Mouse (Mus musculus) intestine, embryonic 15.5 days (tissue): ENCODE measurements around the gene Osbpl10. TPM values are rescaled to one million over a fixed set of nuclear protein-coding genes. Genes with fewer than 3 reads are reported as not detected.

ENCODE experiments used
- ATAC-seq: fragments of 200-750 bp; cut with Nextera tagmentation; 2 replicates; pipeline ENCODE4 v1.8.0; 2017; ENCODE audit warnings: moderate TSS enrichment, moderate library complexity
- H3K27ac ChIP-seq: fragments of 300-500 bp; sonication (generic); 2 replicates; pipeline ENCODE4 v1.5.1; 2015; ENCODE audit warnings: mild to moderate bottlenecking, inconsistent platforms
- H3K27me3 ChIP-seq: fragments of 300-500 bp; sonication (generic); replicated peaks from 2 replicates; pipeline ENCODE4 v1.6.1; 2015; ENCODE audit warnings: inconsistent platforms
- H3K36me3 ChIP-seq: fragments of 300-500 bp; sonication (generic); 2 replicates; pipeline ENCODE4 v1.6.1; 2015; ENCODE audit warnings: inconsistent platforms
- H3K4me1 ChIP-seq: fragments of 300-500 bp; sonication (generic); replicated peaks from 2 replicates; pipeline ENCODE4 v1.6.1; 2015; ENCODE audit warnings: inconsistent platforms
- H3K4me2 ChIP-seq: fragments of 300-500 bp; sonication (generic); replicated peaks from 2 replicates; pipeline ENCODE4 v1.6.1; 2015; ENCODE audit warnings: mild to moderate bottlenecking, inconsistent platforms
- H3K4me3 ChIP-seq: fragments of 300-500 bp; sonication (generic); replicated peaks from 2 replicates; pipeline ENCODE4 v1.5.1; 2015; ENCODE audit warnings: inconsistent platforms
- H3K9ac ChIP-seq: fragments of 300-500 bp; sonication (generic); 2 replicates; pipeline ENCODE4 v1.6.1; 2015; ENCODE audit warnings: inconsistent platforms
- H3K9me3 ChIP-seq: fragments of 300-500 bp; sonication (generic); 2 replicates; pipeline ENCODE4 v1.6.1; 2016; ENCODE audit warnings: inconsistent platforms
- WGBS: fragments of 180-500 bp; shearing (Covaris S2); methylation state at CpG from one replicate; pipeline ENCODE4 v1.1.7; 2015; 5-methylcytosine and 5-hydroxymethylcytosine counted together
- polyA plus RNA-seq: library from polyadenylated mRNA; unstranded; fragments of >200 nt; fragmentation: Nextera tagmentation; extraction: Ambion mirVana; gene quantifications from 2 replicates; pipeline ENCODE4 v1.2.1, GENCODE M21; 2015

Osbpl10 gene
- polyA plus RNA-seq, 1 experiment from 2014 or later = 2.5 TPM

DNA sequence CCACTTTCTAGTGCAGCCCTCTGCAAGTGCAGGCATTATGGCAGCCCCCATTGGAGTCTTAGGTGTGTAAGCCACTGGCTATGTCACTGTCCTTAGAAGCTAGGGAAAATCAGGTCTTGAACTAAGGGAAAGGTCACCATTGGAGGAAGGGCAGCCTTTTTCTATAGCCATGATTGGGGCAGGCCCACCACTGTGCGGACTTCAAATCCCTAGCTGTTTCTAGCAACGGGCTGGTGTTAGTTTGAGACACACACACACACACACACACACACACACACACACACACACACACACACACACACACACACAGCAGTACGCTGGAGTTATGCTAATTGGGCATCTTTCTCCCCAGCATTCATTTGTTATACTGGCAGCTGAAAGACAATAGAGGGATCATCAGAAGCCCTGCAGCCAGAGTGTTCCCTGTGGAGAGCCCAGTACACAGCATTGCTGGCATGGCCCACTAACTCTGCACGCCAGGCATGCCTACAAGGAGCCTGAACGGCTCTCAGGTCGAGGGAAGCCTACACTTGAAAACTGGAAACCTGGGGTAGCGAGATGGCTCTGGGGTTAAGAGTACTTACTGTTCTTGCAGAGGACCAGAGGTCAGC lies 246.5 kb downstream of the Osbpl10 start:
- H3K9me3 ChIP-seq = no peaks in the 10 kb centered on the region
- no peak for ATAC-seq

DNA sequence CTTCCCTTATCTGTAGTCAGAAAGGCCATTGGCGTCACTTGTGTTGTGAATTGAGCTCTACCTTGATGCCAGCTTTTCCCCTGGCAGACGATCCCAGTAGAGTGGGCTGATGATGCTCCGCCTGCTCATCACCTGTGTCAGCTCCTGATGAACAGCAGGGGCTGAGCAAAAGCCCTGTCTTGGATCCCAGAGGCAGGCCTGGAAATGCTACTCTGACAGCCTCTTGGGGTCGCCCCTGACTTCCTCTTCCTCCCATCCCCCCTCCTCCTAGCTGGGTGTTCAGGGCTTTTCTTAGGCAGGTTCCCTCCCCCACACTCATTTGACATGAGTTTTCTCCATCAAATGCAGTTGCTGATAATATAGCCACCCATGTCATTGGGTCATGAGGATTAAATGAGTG lies 250.8 kb downstream of the Osbpl10 start:
- Histone ChIP-seq H3K9ac (no peak overlapping the region), H3K36me3 (no peaks in the 10 kb centered on the region), H3K27ac (no peak overlapping the region), H3K27me3 (no peaks in the 10 kb centered on the region), H3K9me3 (no peaks in the 10 kb centered on the region), H3K4me1 (no peaks in the 10 kb centered on the region), H3K4me2 (no peak overlapping the region), H3K4me3 (no peak overlapping the region)
- no peak for ATAC-seq
- WGBS = 72% methylated on average over 4 of the region's 4 CpGs

More for the DNA sequence above, 246.5 kb downstream of the Osbpl10 start:
- WGBS = 79% methylated on average over 7 of the region's 7 CpGs
- Histone ChIP-seq H3K4me1 (no peaks in the 10 kb centered on the region), H3K27ac (no peak overlapping the region), H3K36me3 (no peaks in the 10 kb centered on the region), H3K27me3 (no peaks in the 10 kb centered on the region), H3K4me2 (no peak overlapping the region), H3K4me3 (no peak overlapping the region), H3K9ac (no peak overlapping the region)

DNA sequence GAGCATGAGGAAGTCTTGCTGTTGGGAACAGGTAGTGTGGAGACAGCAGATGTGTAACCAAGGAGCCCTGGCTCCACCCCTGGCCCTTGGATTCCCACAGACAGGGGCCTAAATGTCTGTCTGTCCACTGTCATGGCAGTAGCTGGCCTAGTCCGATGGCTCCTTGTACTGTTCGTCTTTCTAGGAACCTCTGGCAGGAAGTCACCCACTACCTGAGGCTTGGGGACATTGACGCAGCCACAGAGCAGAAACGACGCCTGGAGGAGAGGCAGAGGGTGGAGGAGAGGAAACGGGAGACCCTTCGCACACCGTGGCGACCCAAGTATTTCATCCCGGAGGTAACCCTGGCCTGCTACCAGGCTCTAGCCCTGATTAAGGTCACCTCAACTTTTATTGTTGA lies 251.3 kb downstream of the Osbpl10 start:
- no peaks in the 10 kb centered on the region for H3K36me3 ChIP-seq
- no peak overlapping the region for H3K4me3 ChIP-seq
- H3K4me2 ChIP-seq = no peak overlapping the region
- H3K9ac ChIP-seq = no peak overlapping the region
- no peaks in the 10 kb centered on the region for H3K27me3 ChIP-seq
- ATAC-seq = no peak
- H3K9me3 ChIP-seq = no peaks in the 10 kb centered on the region
- H3K4me1 ChIP-seq = no peaks in the 10 kb centered on the region
- no peak overlapping the region for H3K27ac ChIP-seq
- 74% methylated on average over 10 of the region's 10 CpGs for WGBS

DNA sequence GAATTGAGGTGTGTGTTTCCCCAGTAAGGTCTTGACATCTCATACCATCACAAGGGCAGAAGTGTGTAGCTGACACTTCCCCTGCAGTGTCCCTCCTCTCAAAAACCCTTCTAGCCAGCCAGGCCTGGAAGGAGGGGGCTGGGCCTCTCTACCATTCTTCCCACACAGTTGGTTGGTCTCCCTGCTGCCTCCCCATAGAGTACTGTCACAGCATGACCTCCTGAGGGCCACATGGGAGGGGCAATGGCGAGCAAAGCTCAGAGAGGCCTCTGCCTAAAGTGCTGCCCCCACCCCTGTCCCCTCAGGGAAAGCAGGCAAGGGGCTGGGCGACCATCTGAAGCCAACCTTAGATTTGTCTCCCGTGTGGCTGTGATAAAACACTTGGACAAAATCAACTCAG lies 251.8 kb downstream of the Osbpl10 start:
- no peaks in the 10 kb centered on the region for H3K4me1 ChIP-seq
- no peak overlapping the region for H3K27ac ChIP-seq
- no peak overlapping the region for H3K4me3 ChIP-seq
- WGBS = 46% methylated on average over 3 of the region's 3 CpGs
- no peak overlapping the region for H3K9ac ChIP-seq
- no peak overlapping the region for H3K4me2 ChIP-seq
- no peak for ATAC-seq
- H3K9me3 ChIP-seq = no peaks in the 10 kb centered on the region
- H3K36me3 ChIP-seq = no peaks in the 10 kb centered on the region
- no peaks in the 10 kb centered on the region for H3K27me3 ChIP-seq

DNA sequence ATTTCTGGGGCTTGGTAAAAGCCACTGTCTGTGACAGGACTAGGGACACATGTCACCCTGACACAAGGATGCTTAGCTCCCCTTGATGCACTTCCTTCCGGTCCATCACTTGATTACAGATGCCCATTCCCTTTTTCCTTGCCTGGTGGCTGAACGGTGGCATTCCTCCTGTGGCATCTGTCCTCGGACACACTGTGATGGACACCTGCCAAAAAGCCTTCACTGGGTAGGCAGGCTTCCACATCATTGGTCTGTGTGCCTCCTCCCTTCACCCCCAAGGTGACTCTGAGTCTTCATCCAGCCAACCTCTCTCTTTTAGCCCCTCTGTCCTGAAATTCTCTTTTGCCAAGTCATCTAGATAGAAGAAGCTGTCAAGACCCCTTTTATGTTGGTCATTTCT lies 253.1 kb downstream of the Osbpl10 start:
- H3K27ac ChIP-seq = no peak overlapping the region
- no peak for ATAC-seq
- no peak overlapping the region for H3K4me2 ChIP-seq
- no peaks in the 10 kb centered on the region for H3K9me3 ChIP-seq
- H3K36me3 ChIP-seq = no peaks in the 10 kb centered on the region
- H3K4me1 ChIP-seq = no peaks in the 10 kb centered on the region
- WGBS = 87% methylated on average over 3 of the region's 3 CpGs
- no peak overlapping the region for H3K4me3 ChIP-seq
- no peaks in the 10 kb centered on the region for H3K27me3 ChIP-seq
- no peak overlapping the region for H3K9ac ChIP-seq

DNA sequence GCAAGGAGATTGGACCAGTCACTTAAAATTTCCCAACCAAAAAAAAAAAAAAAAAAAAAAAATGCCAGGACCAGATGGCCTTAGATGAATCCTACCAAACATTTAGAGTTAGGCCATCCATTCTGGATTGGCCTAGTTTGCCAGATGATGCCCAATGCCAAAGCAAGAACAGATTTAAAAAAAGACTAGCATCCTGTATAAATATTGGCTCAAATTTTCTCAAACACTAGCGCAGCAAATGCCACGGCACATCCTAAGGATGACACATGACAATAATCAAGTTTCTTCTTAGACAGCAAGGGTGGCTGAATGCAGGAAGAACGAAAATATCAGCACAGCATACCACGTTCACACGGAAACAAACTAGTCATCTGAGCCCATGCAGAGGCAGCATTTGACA lies 255.4 kb downstream of the Osbpl10 start:
- Histone ChIP-seq H3K36me3 (0 out of 2 replicates have a peak, but pooled peaks cover 3% of the 10 kb centered on the region), H3K9me3 (no peaks in the 10 kb centered on the region), H3K27me3 (no peaks in the 10 kb centered on the region), H3K9ac (no peak overlapping the region), H3K4me3 (no peak overlapping the region), H3K27ac (no peak overlapping the region), H3K4me1 (no peaks in the 10 kb centered on the region), H3K4me2 (no peak overlapping the region)
- no peak for ATAC-seq
- 89% methylated on average over 5 of the region's 5 CpGs for WGBS

DNA sequence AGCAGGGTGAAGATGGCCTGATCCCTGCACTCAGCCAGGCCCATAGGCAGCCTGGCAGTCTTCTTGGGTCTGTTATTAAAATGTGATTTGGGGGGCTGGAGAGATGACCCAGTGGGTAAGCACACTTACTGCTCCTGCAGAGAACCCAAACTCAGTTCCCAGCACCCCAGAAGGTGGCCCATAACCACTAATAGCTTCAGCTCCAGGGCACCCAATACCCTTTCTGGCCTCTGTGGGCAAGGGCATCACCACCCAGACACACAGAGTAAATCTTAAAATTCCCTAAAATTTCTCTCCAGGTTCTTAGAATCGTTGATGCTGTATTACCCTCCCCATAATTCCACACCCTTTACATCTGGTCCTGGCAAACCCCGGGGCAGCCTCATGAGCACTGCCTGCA lies 256.2 kb downstream of the Osbpl10 start:
- no peak overlapping the region for H3K27ac ChIP-seq
- 89% methylated on average over 2 of the region's 2 CpGs for WGBS
- no peak for ATAC-seq

DNA sequence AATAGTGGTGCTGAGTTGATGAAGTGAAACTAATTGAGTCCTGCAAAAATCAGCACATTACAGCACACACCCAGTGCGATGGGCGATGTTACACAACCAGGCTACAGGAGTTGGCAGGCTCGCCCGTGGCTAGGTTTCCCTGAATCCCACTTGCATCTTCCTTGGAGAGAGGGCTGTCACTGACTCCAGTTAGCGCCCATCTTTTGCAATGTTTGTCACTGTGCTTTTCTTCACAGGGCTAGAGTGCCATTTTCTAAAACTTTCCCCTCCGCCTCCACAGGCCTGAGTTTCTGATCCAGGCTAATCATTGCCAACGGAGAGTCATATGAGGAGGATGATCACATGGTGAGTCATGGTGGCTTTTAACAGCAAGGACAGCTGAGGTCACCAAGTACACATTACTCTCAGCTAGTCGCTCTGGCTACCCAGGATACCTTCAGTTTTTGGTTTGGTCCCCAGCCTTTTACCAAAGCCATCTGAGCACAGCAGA lies 258.0 kb downstream of the Osbpl10 start:
- H3K4me3 ChIP-seq = no peak overlapping the region
- peaks cover 17% of the 10 kb centered on the region for H3K36me3 ChIP-seq
- no peaks in the 10 kb centered on the region for H3K9me3 ChIP-seq
- no peaks in the 10 kb centered on the region for H3K4me1 ChIP-seq
- H3K4me2 ChIP-seq = no peak overlapping the region
- no peaks in the 10 kb centered on the region for H3K27me3 ChIP-seq
- H3K27ac ChIP-seq = no peak overlapping the region
- WGBS = 87% methylated on average over 8 of the region's 8 CpGs
- 0 out of 2 replicates have a peak, but pooled peaks have one; percentile 44 for ATAC-seq
- H3K9ac ChIP-seq = no peak overlapping the region

More for the DNA sequence above, 256.2 kb downstream of the Osbpl10 start:
- Histone ChIP-seq H3K27me3 (no peaks in the 10 kb centered on the region), H3K4me3 (no peak overlapping the region), H3K9me3 (no peaks in the 10 kb centered on the region), H3K4me2 (no peak overlapping the region), H3K9ac (no peak overlapping the region), H3K4me1 (no peaks in the 10 kb centered on the region), H3K36me3 (0 out of 2 replicates have a peak, but pooled peaks cover 3% of the 10 kb centered on the region)

DNA sequence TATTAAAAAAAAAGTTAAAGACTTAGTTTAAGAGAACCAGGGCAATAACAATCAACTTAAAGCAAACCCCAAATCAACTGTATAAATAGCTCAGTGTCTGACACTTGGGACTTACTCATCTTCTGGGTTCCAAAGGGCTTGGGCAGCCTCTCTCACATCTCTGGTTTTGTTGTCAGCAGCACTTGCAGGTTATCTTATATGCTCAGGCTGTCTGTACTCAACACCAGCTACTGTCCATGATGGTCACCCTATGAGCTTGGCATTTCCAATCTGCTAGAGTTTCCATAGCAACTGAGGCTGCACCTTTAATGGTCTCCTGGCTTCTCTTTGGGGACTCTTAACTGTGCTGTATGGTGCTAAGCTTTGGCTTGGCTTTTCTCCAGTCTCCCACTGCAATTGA lies 259.6 kb downstream of the Osbpl10 start:
- Histone ChIP-seq H3K27me3 (no peaks in the 10 kb centered on the region), H3K4me1 (no peaks in the 10 kb centered on the region), H3K4me3 (no peak overlapping the region), H3K9me3 (no peaks in the 10 kb centered on the region), H3K9ac (no peak overlapping the region), H3K4me2 (no peak overlapping the region), H3K36me3 (peaks cover 27% of the 10 kb centered on the region), H3K27ac (no peak overlapping the region)
- no peak for ATAC-seq

DNA sequence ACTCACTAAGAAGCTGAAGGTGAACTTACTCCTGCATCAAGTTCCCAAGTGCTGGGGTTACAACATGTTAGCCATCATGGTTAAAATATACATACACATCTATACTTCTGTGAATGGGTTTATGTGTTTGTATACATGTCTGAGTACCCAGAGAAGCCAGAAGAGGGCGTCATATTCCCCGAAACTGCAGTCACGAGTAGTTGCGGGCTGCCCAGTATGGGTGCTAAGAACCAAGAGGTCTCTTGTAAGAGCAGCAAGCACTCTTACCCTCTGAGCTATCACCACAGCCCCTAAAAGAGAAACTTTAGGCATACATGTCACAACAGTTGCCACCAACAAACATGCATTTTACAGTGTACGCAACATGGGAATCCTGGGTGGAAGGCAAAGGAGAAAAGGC lies 261.5 kb downstream of the Osbpl10 start:
- Histone ChIP-seq H3K27ac (no peak overlapping the region), H3K9me3 (no peaks in the 10 kb centered on the region), H3K27me3 (no peaks in the 10 kb centered on the region), H3K9ac (no peak overlapping the region), H3K4me3 (no peak overlapping the region), H3K4me2 (no peak overlapping the region), H3K4me1 (no peaks in the 10 kb centered on the region), H3K36me3 (peaks cover 42% of the 10 kb centered on the region)
- ATAC-seq = no peak
- WGBS = 94% methylated on average over 5 of the region's 5 CpGs

DNA sequence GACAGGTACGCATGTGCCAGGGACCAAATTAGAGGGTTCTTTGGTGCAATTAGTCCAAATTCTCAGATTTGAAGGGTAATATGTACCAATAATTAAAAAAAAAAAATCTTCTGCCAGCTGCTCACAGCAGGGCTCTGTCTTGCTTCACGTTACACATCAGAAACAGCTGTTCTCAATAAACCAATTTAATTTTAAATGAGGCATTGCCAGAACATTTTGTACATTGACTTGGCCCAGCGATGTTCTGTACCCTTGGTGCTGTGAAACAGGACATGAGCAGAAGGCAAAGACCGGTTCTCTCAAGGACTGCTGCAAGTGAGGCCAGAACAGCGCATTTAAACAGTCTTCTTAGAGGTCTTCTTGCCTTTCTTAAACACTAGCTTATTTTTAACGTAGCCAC lies 265.3 kb downstream of the Osbpl10 start:
- H3K4me3 ChIP-seq = no peak overlapping the region
- H3K27me3 ChIP-seq = no peaks in the 10 kb centered on the region
- H3K27ac ChIP-seq = no peak overlapping the region
- WGBS = 88% methylated on average over 6 of the region's 6 CpGs
- ATAC-seq = no peak
- H3K4me1 ChIP-seq = no peaks in the 10 kb centered on the region
- peaks cover 51% of the 10 kb centered on the region for H3K36me3 ChIP-seq
- no peak overlapping the region for H3K9ac ChIP-seq
- H3K4me2 ChIP-seq = no peak overlapping the region
- H3K9me3 ChIP-seq = no peaks in the 10 kb centered on the region

DNA sequence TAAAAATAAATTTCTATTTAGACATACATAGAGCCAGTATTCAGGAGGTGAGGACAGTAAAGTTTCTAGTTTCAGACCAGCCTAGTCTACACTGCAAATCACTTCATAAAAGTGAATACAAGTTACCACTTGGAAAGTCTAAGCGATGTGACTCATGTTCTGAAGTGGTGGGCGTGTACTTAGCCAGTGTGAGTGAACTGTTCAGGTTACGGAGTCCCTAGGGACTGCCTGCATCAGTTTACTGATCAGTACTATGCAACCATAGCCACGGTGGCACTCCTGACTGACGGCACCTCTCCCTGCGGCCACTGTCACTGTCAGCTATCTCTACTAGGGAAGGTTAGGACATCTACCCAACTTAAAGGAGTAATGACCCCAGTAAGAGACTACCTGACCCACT lies 266.7 kb downstream of the Osbpl10 start:
- ATAC-seq = 0 out of 2 replicates have a peak, but pooled peaks have one; percentile 41
- H3K36me3 ChIP-seq = peaks cover 54% of the 10 kb centered on the region
- H3K27me3 ChIP-seq = no peaks in the 10 kb centered on the region
- no peak overlapping the region for H3K4me2 ChIP-seq
- no peak overlapping the region for H3K27ac ChIP-seq
- no peaks in the 10 kb centered on the region for H3K4me1 ChIP-seq
- no peak overlapping the region for H3K4me3 ChIP-seq
- WGBS = 87% methylated on average over 6 of the region's 6 CpGs
- H3K9ac ChIP-seq = no peak overlapping the region
- H3K9me3 ChIP-seq = no peaks in the 10 kb centered on the region

DNA sequence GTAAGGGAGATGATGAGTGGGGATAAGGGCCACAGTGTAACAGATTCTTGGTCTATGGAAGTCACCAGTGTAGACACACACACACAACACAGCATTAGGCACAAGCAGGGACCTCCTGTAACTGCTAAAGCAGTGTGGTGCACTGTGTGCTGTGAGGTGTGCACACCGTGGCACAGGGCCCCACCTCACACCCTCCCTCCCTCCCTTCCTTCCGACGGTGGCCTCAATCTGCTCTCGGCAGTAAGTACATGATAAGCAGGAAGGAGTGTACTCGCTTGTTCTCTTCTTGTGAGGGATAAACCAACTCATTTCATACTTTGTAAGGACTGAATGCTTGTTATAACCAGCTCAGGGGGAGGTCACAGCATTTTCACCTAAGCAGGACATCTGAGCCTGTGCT lies 270.8 kb downstream of the Osbpl10 start:
- no peak overlapping the region for H3K4me3 ChIP-seq
- no peak overlapping the region for H3K27ac ChIP-seq
- H3K4me2 ChIP-seq = no peak overlapping the region
- H3K36me3 ChIP-seq = peaks cover 29% of the 10 kb centered on the region
- H3K9me3 ChIP-seq = no peaks in the 10 kb centered on the region
- no peaks in the 10 kb centered on the region for H3K27me3 ChIP-seq
- H3K4me1 ChIP-seq = no peaks in the 10 kb centered on the region
- ATAC-seq = peak; percentile 28; the same call in 1 of the 2 replicates
- no peak overlapping the region for H3K9ac ChIP-seq
- 58% methylated on average over 5 of the region's 5 CpGs for WGBS
